Mouse (Mus musculus) spleen, adult 2 months (tissue): ENCODE results near the gene Myf5. TPM values are rescaled to one million over a fixed set of nuclear protein-coding genes. Genes with fewer than 3 reads are reported as not detected.

Experiments
- DNase-seq, 2 experiments: peaks; one replicate each; pipeline versions ENCODE4 v3.0.0 to v3.0.0-alpha.2; 2012 to 2021; ENCODE audit warnings: low spot score in 2 of 2, low read depth in 1 of 2
- H3K27ac ChIP-seq: fragments of 200-500 bp; 2 replicates; pipeline ENCODE4 v1.5.1; 2012; ENCODE audit warnings: low read length, inconsistent platforms; ENCODE audit not compliant: insufficient read depth
- H3K27me3 ChIP-seq: fragments of 200-500 bp; 2 replicates; pipeline ENCODE4 v1.6.1; 2012; ENCODE audit warnings: mild to moderate bottlenecking, moderate library complexity, low read length, inconsistent platforms; ENCODE audit not compliant: control insufficient read depth, insufficient read depth
- H3K36me3 ChIP-seq: fragments of 200-500 bp; 2 replicates; pipeline ENCODE4 v1.6.1; 2012; ENCODE audit warnings: mild to moderate bottlenecking, low read length, inconsistent platforms; ENCODE audit not compliant: control insufficient read depth, insufficient read depth
- H3K4me1 ChIP-seq: fragments of 200-500 bp; 2 replicates; pipeline ENCODE4 v1.6.1; 2011; ENCODE audit warnings: inconsistent platforms; ENCODE audit not compliant: control insufficient read depth, insufficient read depth, insufficient read length
- H3K4me3 ChIP-seq: fragments of 200-500 bp; 2 replicates; pipeline ENCODE4 v1.5.1; 2011; ENCODE audit warnings: mild to moderate bottlenecking, inconsistent platforms; ENCODE audit not compliant: insufficient read depth, insufficient read length; ENCODE audit errors: extremely low read depth
- CTCF ChIP-seq: fragments of 200-500 bp; IDR thresholded peaks from 2 replicates; pipeline ENCODE4 v1.5.1; 2011; ENCODE audit warnings: mild to moderate bottlenecking, inconsistent platforms; ENCODE audit not compliant: insufficient read depth, insufficient read length, insufficient replicate concordance; ENCODE audit errors: extremely low read depth
- POLR2A ChIP-seq: fragments of 200-500 bp; IDR thresholded peaks from 2 replicates; pipeline ENCODE4 v1.6.1; 2011; ENCODE audit warnings: low read depth, low read length, inconsistent platforms
- WGBS: fragments of 180-500 bp; shearing (Covaris S2); methylation state at CpG from one replicate; pipeline ENCODE4 v1.1.7; 2018; 5-methylcytosine and 5-hydroxymethylcytosine counted together
- polyA plus RNA-seq: library from polyadenylated mRNA; depleted of rRNA; stranded (reverse); fragments of >200 nt; gene quantifications from 2 replicates; pipeline ENCODE4 v1.2.3, GENCODE M21; 2012; rRNA removed

Gene Myf5
- polyA plus RNA-seq, result not detected in 2 replicates

- WGBS, result 75% methylated on average over 8 of the region's 8 CpGs
- no peaks in the 10 kb centered on the region for H3K36me3 ChIP-seq
- no peaks in the 10 kb centered on the region for H3K27me3 ChIP-seq
- no peak within 1 kb of the TSS for H3K27ac ChIP-seq
- H3K4me1 ChIP-seq, result no peaks in the 10 kb centered on the region
- TF ChIP-seq CTCF, result no peak
- TF ChIP-seq POLR2A, result no peak
- no peak within 1 kb of the TSS for H3K4me3 ChIP-seq
- no peak for DNase-seq
These were observed at the start of gene Myf5 for GRCm38 (mm10) chr10:107485870-107486269. TSS of gene Myf5 (minus strand) at chr10:107486134.

GRCm38 (mm10) chr10:107528758-107529157 is 42.8 kb upstream of the Myf5 start:
- Histone ChIP-seq H3K4me3 (no peak overlapping the region), H3K4me1 (no peaks in the 10 kb centered on the region), H3K36me3 (no peaks in the 10 kb centered on the region), H3K27me3 (no peaks in the 10 kb centered on the region), H3K27ac (no peak overlapping the region)
- DNase-seq, result no peak
- TF ChIP-seq CTCF, result no peak
- no peak for TF ChIP-seq POLR2A
- WGBS, result 69% methylated on average over 1 of the region's 1 CpGs

- TF ChIP-seq CTCF, result no peak
- no peak for TF ChIP-seq POLR2A
- WGBS, result 71% methylated on average over 5 of the region's 5 CpGs
- H3K36me3 ChIP-seq, result no peaks in the 10 kb centered on the region
- no peak for DNase-seq
- no peak overlapping the region for H3K27ac ChIP-seq
- H3K4me1 ChIP-seq, result no peaks in the 10 kb centered on the region
- no peaks in the 10 kb centered on the region for H3K27me3 ChIP-seq
- no peak overlapping the region for H3K4me3 ChIP-seq
These were observed 33.3 kb upstream of the Myf5 start for GRCm38 (mm10) chr10:107519216-107519615.

- Histone ChIP-seq H3K27me3 (no peaks in the 10 kb centered on the region), H3K4me3 (no peak overlapping the region), H3K27ac (no peak overlapping the region), H3K36me3 (no peaks in the 10 kb centered on the region), H3K4me1 (no peaks in the 10 kb centered on the region)
- DNase-seq, result no peak
- 83% methylated on average over 7 of the region's 7 CpGs for WGBS
- TF ChIP-seq POLR2A (no peak), CTCF (no peak)
These were observed 30.7 kb upstream of the Myf5 start for GRCm38 (mm10) chr10:107516641-107517040.

- WGBS, result 88% methylated on average over 7 of the region's 7 CpGs
- TF ChIP-seq CTCF (no peak), POLR2A (no peak)
- no peak for DNase-seq
- Histone ChIP-seq H3K27me3 (no peaks in the 10 kb centered on the region), H3K36me3 (no peaks in the 10 kb centered on the region), H3K4me3 (no peak overlapping the region), H3K27ac (no peak overlapping the region), H3K4me1 (no peaks in the 10 kb centered on the region)
These were observed 28.8 kb upstream of the Myf5 start for GRCm38 (mm10) chr10:107514735-107515134.

GRCm38 (mm10) chr10:107506397-107506796 is 20.5 kb upstream of the Myf5 start:
- WGBS, result 82% methylated on average over 2 of the region's 2 CpGs
- no peaks in the 10 kb centered on the region for H3K27me3 ChIP-seq
- no peaks in the 10 kb centered on the region for H3K36me3 ChIP-seq
- H3K4me1 ChIP-seq, result no peaks in the 10 kb centered on the region
- DNase-seq, result no peak
- TF ChIP-seq CTCF (no peak), POLR2A (no peak)
- no peak overlapping the region for H3K4me3 ChIP-seq
- H3K27ac ChIP-seq, result no peak overlapping the region

GRCm38 (mm10) chr10:107503430-107503829 is 17.5 kb upstream of the Myf5 start:
- H3K27ac ChIP-seq, result no peak overlapping the region
- no peak overlapping the region for H3K4me3 ChIP-seq
- no peaks in the 10 kb centered on the region for H3K36me3 ChIP-seq
- H3K4me1 ChIP-seq, result no peaks in the 10 kb centered on the region
- WGBS, result 79% methylated on average over 4 of the region's 4 CpGs
- H3K27me3 ChIP-seq, result no peaks in the 10 kb centered on the region
- TF ChIP-seq CTCF, result no peak
- no peak for TF ChIP-seq POLR2A
- no peak for DNase-seq

- H3K27me3 ChIP-seq, result no peaks in the 10 kb centered on the region
- H3K27ac ChIP-seq, result no peak overlapping the region
- H3K4me1 ChIP-seq, result no peaks in the 10 kb centered on the region
- TF ChIP-seq CTCF (no peak), POLR2A (no peak)
- no peak for DNase-seq
- H3K4me3 ChIP-seq, result no peak overlapping the region
- H3K36me3 ChIP-seq, result no peaks in the 10 kb centered on the region
- 91% methylated on average over 7 of the region's 7 CpGs for whole genome bisulfite sequencing
These were observed 16.3 kb upstream of the Myf5 start for GRCm38 (mm10) chr10:107502193-107502592.
